Mouse (Mus musculus) CH12.LX (cell line): Measurements from ENCODE around the gene Olfr867. TPM values are rescaled to one million over a fixed set of nuclear protein-coding genes. Genes with fewer than 3 reads are reported as not detected.

Experiments used
- DNase-seq: peaks from one replicate; pipeline ENCODE4 v3.0.0-alpha.2; 2013; ENCODE audit errors: extremely low read depth
- H3K27ac ChIP-seq: 2 replicates; pipeline ENCODE4 v1.5.1; 2012; ENCODE audit warnings: low read depth, mild to moderate bottlenecking, control low read depth, moderate library complexity; ENCODE audit not compliant: insufficient read depth
- H3K27me3 ChIP-seq: replicated peaks from 2 replicates; pipeline ENCODE3; 2012; ENCODE audit warnings: inconsistent platforms
- H3K36me3 ChIP-seq, 2 experiments: replicated peaks in 1 of 2; 2 replicates each; pipeline versions ENCODE3 to v1.6.1; 2012; ENCODE audit warnings: inconsistent platforms in 1 of 2, low read length in 1 of 2, mild to moderate bottlenecking in 1 of 2, mixed read lengths in 1 of 2, moderate library complexity in 1 of 2; ENCODE audit not compliant: control insufficient read depth in 1 of 2, insufficient read depth in 1 of 2
- H3K4me1 ChIP-seq, 2 experiments: 2 replicates each; pipeline ENCODE4 v1.6.1; 2012; ENCODE audit warnings: inconsistent platforms in 1 of 2, moderate library complexity in 1 of 2; ENCODE audit not compliant: insufficient read depth in 2 of 2, control insufficient read depth in 1 of 2
- H3K4me2 ChIP-seq: 2 replicates; pipeline ENCODE4 v1.6.1; 2012; ENCODE audit warnings: low read depth, mild to moderate bottlenecking, control low read depth; ENCODE audit not compliant: poor library complexity, insufficient read depth, severe bottlenecking
- H3K4me3 ChIP-seq, 3 experiments: fragments of 150-350 bp in 1 of 3; sonication (generic) in 1 of 3; replicated peaks in 1 of 3; 2 replicates each; pipeline versions ENCODE3 to v1.5.1; 2011 to 2012; ENCODE audit warnings: low read depth in 2 of 3, low read length in 2 of 3, mild to moderate bottlenecking in 2 of 3, moderate library complexity in 2 of 3, control low read depth in 1 of 3, improper control_type of control experiment in 1 of 3, inconsistent platforms in 1 of 3, mixed read lengths in 1 of 3; ENCODE audit not compliant: poor library complexity in 1 of 3
- H3K79me2 ChIP-seq: replicated peaks from 2 replicates; pipeline ENCODE4 v1.6.1; 2012; ENCODE audit warnings: mild to moderate bottlenecking, moderate library complexity; ENCODE audit not compliant: control insufficient read depth, poor library complexity, insufficient read depth, severe bottlenecking; ENCODE audit errors: extremely low read depth
- H3K9ac ChIP-seq: 2 replicates; pipeline ENCODE4 v1.6.1; 2012; ENCODE audit warnings: low read depth, mild to moderate bottlenecking, control low read depth, moderate library complexity; ENCODE audit not compliant: insufficient read depth
- H3K9me3 ChIP-seq: replicated peaks from 2 replicates; pipeline ENCODE3; 2012; ENCODE audit warnings: low read length, inconsistent platforms, mixed read lengths
- CHD1 ChIP-seq: IDR thresholded peaks from 2 replicates; pipeline ENCODE4 v1.6.1; 2012; ENCODE audit warnings: low read depth, low read length, improper control_type of control experiment, inconsistent platforms
- ELF1 ChIP-seq: IDR thresholded peaks from 2 replicates; pipeline ENCODE4 v1.6.1; 2014; ENCODE audit warnings: low read depth, mild to moderate bottlenecking, inconsistent platforms, low read length, improper control_type of control experiment
- EP300 ChIP-seq: IDR thresholded peaks from 2 replicates; pipeline ENCODE4 v1.6.1; 2011; ENCODE audit warnings: low read length, improper control_type of control experiment
- ETS1 ChIP-seq: conservative IDR thresholded peaks from 2 replicates; pipeline ENCODE4 v1.6.1; 2012; ENCODE audit warnings: low read depth, mild to moderate bottlenecking, inconsistent platforms, low read length, improper control_type of control experiment, moderate library complexity
- GABPA ChIP-seq: IDR thresholded peaks from 2 replicates; pipeline ENCODE4 v1.6.1; 2012; ENCODE audit warnings: low read depth, low read length, improper control_type of control experiment, inconsistent platforms; ENCODE audit not compliant: insufficient replicate concordance
- HCFC1 ChIP-seq: IDR thresholded peaks from 2 replicates; pipeline ENCODE4 v1.6.1; 2012; ENCODE audit warnings: low read depth, mild to moderate bottlenecking, inconsistent platforms, low read length, improper control_type of control experiment
- MYC ChIP-seq: IDR thresholded peaks from 2 replicates; pipeline ENCODE4 v1.6.1; 2011; ENCODE audit warnings: low read depth, mild to moderate bottlenecking, improper control_type of control experiment, low read length
- NELFE ChIP-seq: IDR thresholded peaks from 2 replicates; pipeline ENCODE4 v1.6.1; 2011; ENCODE audit warnings: low read depth, low read length, improper control_type of control experiment
- PAX5 ChIP-seq: IDR thresholded peaks from 2 replicates; pipeline ENCODE4 v1.6.1; 2012; ENCODE audit warnings: low read length, inconsistent platforms, mixed read lengths
- POLR2A ChIP-seq: IDR thresholded peaks from 2 replicates; pipeline ENCODE4 v1.6.1; 2011; ENCODE audit warnings: low read depth, mild to moderate bottlenecking, improper control_type of control experiment, low read length
- POLR2AphosphoS2 ChIP-seq: IDR thresholded peaks from 2 replicates; pipeline ENCODE4 v1.6.1; 2011; ENCODE audit warnings: low read depth, low read length, improper control_type of control experiment
- SIN3A ChIP-seq: IDR thresholded peaks from 2 replicates; pipeline ENCODE4 v1.6.1; 2012; ENCODE audit warnings: low read length, improper control_type of control experiment, inconsistent platforms
- UBTF ChIP-seq: IDR thresholded peaks from 2 replicates; pipeline ENCODE4 v1.6.1; 2012; ENCODE audit warnings: low read depth, mild to moderate bottlenecking, inconsistent platforms, low read length, improper control_type of control experiment, moderate library complexity
- USF1 ChIP-seq: IDR thresholded peaks from 2 replicates; pipeline ENCODE4 v1.6.1; 2014; ENCODE audit warnings: low read depth, mild to moderate bottlenecking, inconsistent platforms, low read length, improper control_type of control experiment
- USF2 ChIP-seq: conservative IDR thresholded peaks from 2 replicates; pipeline ENCODE4 v1.6.1; 2011; ENCODE audit warnings: low read depth, low read length, improper control_type of control experiment
- ZNF384 ChIP-seq: IDR thresholded peaks from 2 replicates; pipeline ENCODE4 v1.6.1; 2012; ENCODE audit warnings: low read depth, low read length, improper control_type of control experiment, inconsistent platforms
- dilution Hi-C: fragments of 300-500 bp; cut with MboI; formaldehyde crosslinking; loops from 2 replicates; pipeline ENCODE4 v1.14.3; 2020; ENCODE audit warnings: low sequenced_read_pairs; ENCODE audit not compliant: extremely low pct_unique_long_range_greater_than_20kb, extremely low pct_ligation_motif_present
- in situ Hi-C: fragments of 300-500 bp; cut with MboI; formaldehyde crosslinking; loops from 3 replicates; pipeline ENCODE4 v1.14.3; 2019; ENCODE audit warnings: low sequenced_read_pairs, low pct_ligation_motif_present, low pct_unique_long_range_greater_than_20kb, mixed read lengths
- polyA plus RNA-seq: library from polyadenylated mRNA; unstranded; fragments of >175 nt; gene quantifications from 2 replicates; pipeline ENCODE4 v1.2.1, GENCODE M21; 2012; ENCODE audit warnings: low read depth; ENCODE audit not compliant: insufficient read length
- total RNA-seq, 2 experiments: library from RNA; depleted of rRNA; stranded (reverse); fragments of 300-350 nt in 1 of 2; fragments of >200 nt in 1 of 2; gene quantifications; 2 replicates each; pipeline ENCODE4 v1.2.3; 2012 to 2014

The Olfr867 gene
- total RNA-seq (2012; rRNA removed) (not detected in 2 replicates), total RNA-seq (2014; rRNA removed) (not detected in 2 replicates), polyA plus RNA-seq (not detected in 2 replicates)

DNA sequence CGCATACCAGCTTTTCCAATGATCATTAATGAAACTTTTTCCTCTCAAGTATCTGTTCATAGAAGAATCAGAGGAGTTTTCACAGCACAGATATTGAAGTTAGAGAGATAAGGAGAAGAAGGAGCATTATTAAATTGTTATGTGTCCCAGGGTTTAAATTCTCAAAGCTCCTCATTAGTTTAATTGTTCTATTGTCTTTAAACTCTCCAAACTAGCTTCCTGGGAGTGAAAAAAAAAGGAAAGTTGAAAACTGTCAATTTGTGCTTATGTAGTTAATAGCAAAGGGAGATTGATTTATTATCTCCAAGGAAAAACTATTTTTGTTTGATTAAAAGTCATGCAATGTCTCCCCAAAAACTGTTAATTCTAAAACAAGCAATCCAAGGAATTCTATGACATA is at the start of gene Olfr867:
Gene Olfr867, minus strand, starts transcription at position 101 of the 400 bp plus-strand sequence.
- no peaks in the 10 kb centered on the region for H3K4me1 ChIP-seq
- H3K4me2 ChIP-seq = no peak within 1 kb of the TSS
- H3K9ac ChIP-seq = no peak within 1 kb of the TSS
- no peak within 1 kb of the TSS for H3K27ac ChIP-seq
- no peaks in the 10 kb centered on the region for H3K27me3 ChIP-seq
- H3K79me2 ChIP-seq = no peaks in the 10 kb centered on the region
- DNase-seq = no peak
- dilution Hi-C loops (no loop called here), in situ Hi-C loops (no loop called here)
- no peaks in the 10 kb centered on the region for H3K36me3 ChIP-seq
- no peak within 1 kb of the TSS for H3K4me3 ChIP-seq
- no peaks in the 10 kb centered on the region for H3K9me3 ChIP-seq
- no peak for TF ChIP-seq ETS1
- TF ChIP-seq POLR2A = no peak
- TF ChIP-seq SIN3A = no peak
- no peak for TF ChIP-seq GABPA
- TF ChIP-seq CHD1 = no peak
- no peak for TF ChIP-seq NELFE
- no peak for TF ChIP-seq ELF1
- no peak for TF ChIP-seq HCFC1
- no peak for TF ChIP-seq UBTF
- no peak for TF ChIP-seq POLR2AphosphoS2
- no peak for TF ChIP-seq USF2
- TF ChIP-seq MYC = no peak
- TF ChIP-seq EP300 = no peak
- TF ChIP-seq PAX5 = no peak
- TF ChIP-seq USF1 = no peak
- TF ChIP-seq ZNF384 = no peak

DNA sequence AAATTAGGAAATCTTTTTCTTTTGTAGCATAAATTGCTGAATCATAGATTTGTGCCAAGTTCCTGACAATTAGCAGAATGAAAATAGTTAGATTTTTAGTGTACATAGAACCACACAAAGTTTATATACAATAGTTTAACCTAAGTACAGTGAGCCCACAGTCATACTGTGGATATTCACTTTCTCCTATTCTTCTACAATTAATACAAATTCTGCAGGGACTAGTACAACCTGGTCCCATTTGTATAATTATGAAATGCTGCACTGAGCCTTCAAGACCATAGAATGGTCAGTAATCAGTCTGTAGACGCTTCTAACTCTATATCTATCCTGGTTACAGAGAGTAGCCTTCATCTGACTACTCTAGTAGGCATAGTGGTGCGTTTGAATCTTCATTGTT is 41.0 kb upstream of the Olfr867 start, which contains the start of gene Olfr868:
Gene Olfr868, plus strand, starts transcription at position 301 of the 400 bp plus-strand sequence.
- H3K4me3 ChIP-seq = no peak within 1 kb of the TSS
- no peak for TF ChIP-seq ETS1
- no peak within 1 kb of the TSS for H3K4me2 ChIP-seq
- no peak within 1 kb of the TSS for H3K9ac ChIP-seq
- H3K27ac ChIP-seq = no peak within 1 kb of the TSS
- H3K9me3 ChIP-seq = no peaks in the 10 kb centered on the region
- no peaks in the 10 kb centered on the region for H3K36me3 ChIP-seq
- no peaks in the 10 kb centered on the region for H3K4me1 ChIP-seq
- no peak for DNase-seq
- in situ Hi-C loops (no loop called here), dilution Hi-C loops (no loop called here)
- no peaks in the 10 kb centered on the region for H3K79me2 ChIP-seq
- no peaks in the 10 kb centered on the region for H3K27me3 ChIP-seq
